Mouse (Mus musculus) forebrain, embryonic 12.5 days (tissue): ENCODE data around the gene Entpd5. TPM values are rescaled to one million over a fixed set of nuclear protein-coding genes. Genes with fewer than 3 reads are reported as not detected.
A peak's percentile ranks its signal among the peaks of the same experiment; 100 is the strongest.

Experiments
- ATAC-seq: fragments of 200-750 bp; cut with Nextera tagmentation; 2 replicates; pipeline ENCODE4 v1.8.0; 2017; ENCODE audit warnings: moderate TSS enrichment; ENCODE audit not compliant: low FRiP score
- H3K27ac ChIP-seq: fragments of 300-500 bp; sonication (generic); 2 replicates; pipeline ENCODE4 v1.5.1; 2016; ENCODE audit warnings: mild to moderate bottlenecking
- H3K27me3 ChIP-seq: fragments of 300-500 bp; sonication (generic); 2 replicates; pipeline ENCODE4 v1.6.1; 2016; ENCODE audit warnings: mild to moderate bottlenecking
- H3K36me3 ChIP-seq: fragments of 300-500 bp; sonication (generic); replicated peaks from 2 replicates; pipeline ENCODE4 v1.6.1; 2016; ENCODE audit warnings: mild to moderate bottlenecking
- H3K4me1 ChIP-seq: fragments of 300-500 bp; sonication (generic); 2 replicates; pipeline ENCODE4 v1.6.1; 2016
- H3K4me2 ChIP-seq: fragments of 300-500 bp; sonication (generic); 2 replicates; pipeline ENCODE4 v1.6.1; 2016; ENCODE audit warnings: mild to moderate bottlenecking, moderate library complexity
- H3K4me3 ChIP-seq: fragments of 300-500 bp; sonication (generic); replicated peaks from 2 replicates; pipeline ENCODE4 v1.5.1; 2016; ENCODE audit warnings: mild to moderate bottlenecking
- H3K9ac ChIP-seq: fragments of 300-500 bp; sonication (generic); 2 replicates; pipeline ENCODE4 v1.6.1; 2016; ENCODE audit warnings: mild to moderate bottlenecking
- H3K9me3 ChIP-seq: fragments of 300-500 bp; sonication (generic); 2 replicates; pipeline ENCODE4 v1.6.1; 2016
- whole genome bisulfite sequencing: fragments of 180-500 bp; shearing (Covaris S2); methylation state at CpG from one replicate; pipeline ENCODE4 v1.1.7; 2016; 5-methylcytosine and 5-hydroxymethylcytosine counted together
- polyA plus RNA-seq: library from polyadenylated mRNA; unstranded; fragments of >200 nt; fragmentation: Nextera tagmentation; extraction: Ambion mirVana; gene quantifications from 2 replicates; pipeline ENCODE4 v1.2.1, GENCODE M21; 2016

The Entpd5 gene
- polyA plus RNA-seq, 1 experiment from 2014 or later = 11.0 TPM

DNA sequence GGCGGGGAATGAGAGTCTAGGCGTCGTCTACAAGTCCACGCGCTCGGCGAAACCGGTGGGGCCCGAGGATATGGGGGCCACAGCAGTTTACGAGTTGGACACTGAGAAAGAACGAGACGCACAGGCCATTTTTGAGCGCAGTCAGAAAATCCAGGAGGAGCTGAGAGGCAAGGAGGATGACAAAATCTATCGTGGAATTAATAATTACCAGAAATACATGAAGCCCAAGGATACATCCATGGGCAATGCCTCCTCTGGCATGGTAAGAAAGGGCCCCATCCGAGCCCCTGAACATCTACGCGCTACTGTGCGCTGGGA, 8.7 kb upstream of the Entpd5 start:
- Histone ChIP-seq H3K9ac (peak overlapping the region; percentile 68), H3K27ac (peak overlapping the region; percentile 63), H3K4me2 (peak overlapping the region; percentile 72), H3K36me3 (no peaks in the 10 kb centered on the region; the same call in 1 of the 2 replicates), H3K27me3 (no peaks in the 10 kb centered on the region), H3K9me3 (no peaks in the 10 kb centered on the region), H3K4me1 (peaks cover 8% of the 10 kb centered on the region; the same call in 1 of the 2 replicates), H3K4me3 (peak overlapping the region; percentile 53)
- ATAC-seq = no peak
- WGBS = 42% methylated on average over 18 of the region's 18 CpGs

DNA sequence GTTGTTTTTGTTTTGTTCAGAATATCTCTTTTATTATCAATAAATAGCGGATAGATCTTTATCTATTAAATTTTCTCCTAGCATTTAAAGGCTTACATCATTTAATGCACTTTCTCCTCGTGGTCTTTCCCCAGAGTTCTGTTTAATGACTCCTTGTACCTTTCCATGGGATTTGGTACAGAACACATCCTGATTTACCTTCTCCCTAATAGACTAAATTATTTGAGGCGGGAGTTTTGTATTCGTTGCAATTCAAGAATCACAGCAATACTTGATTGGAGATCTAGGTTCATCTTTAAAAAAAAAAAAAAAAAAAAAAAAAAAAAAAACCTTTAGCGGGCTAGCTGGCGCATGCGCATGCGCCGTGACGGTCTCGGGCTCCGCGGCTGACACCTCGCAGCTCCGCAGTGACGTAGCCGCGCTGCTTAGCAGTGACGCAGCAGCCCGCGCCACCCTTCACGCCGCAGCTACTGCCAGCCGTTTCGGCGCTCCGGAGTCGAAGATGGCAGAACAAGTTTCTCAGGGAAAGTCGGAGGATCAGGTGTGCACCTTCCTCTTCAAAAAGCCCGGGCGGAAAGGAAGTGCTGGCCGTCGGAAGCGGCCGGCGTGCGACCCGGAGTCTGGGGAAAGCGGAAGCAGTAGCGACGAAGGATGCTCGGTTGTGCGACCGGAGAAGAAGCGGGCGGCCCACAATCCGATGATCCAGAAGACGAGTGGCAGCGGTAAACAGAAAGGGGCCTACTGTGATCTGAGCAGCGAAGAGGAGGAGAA, 8.2 kb upstream of the Entpd5 start, which contains the start of gene Rnf113a2:
Rnf113a2 (plus strand) TSS at position 363 of the 771 bp plus-strand sequence.
- 3% methylated on average over 50 of the region's 50 CpGs for WGBS

DNA sequence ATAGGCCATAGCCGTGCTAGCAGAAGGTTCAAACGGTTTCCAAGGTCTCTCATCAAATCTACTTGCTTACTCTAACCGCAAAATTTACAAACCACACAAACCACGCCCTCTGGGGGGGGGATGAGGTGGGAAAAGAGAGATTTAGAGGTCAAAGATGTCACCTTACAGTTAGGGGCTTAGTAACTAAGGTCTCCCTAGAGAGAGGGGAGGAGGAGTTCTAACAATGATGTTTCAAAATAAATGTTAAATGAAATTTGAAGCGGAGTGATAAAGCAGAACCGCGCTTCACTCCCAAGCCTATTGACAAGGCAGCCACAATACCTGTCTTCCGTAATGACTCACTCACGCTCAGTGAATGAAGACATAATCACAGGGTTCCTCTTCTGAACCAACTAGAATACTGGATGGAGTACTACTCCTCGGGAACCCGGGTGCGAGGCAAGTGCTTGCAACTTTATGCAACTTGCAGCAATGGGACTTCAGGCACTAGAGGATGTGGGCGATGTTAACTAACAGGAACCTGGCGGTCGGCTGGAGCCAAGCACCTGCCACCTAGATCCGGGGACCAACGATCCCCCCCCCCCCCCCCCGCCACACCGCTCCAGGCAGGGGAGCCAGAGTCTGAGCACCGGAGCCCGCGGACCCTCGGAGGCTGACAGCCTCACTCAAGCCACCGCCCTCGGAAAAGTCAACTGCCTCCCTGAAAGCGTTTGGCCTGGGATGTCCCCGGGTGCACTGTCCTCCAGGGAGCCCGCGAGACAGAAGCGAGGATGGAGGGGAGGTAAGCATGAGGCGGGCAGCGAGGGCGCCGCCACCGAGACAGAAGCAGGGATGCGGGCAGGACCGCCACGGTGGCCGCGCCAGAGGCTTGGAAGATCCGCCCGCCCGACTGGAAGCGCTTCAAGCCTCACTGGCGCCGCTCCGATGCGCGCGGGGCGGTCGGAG, 683 bp downstream of the Entpd5 start:
- Histone ChIP-seq H3K4me1 (peaks cover 11% of the 10 kb centered on the region), H3K36me3 (no peaks in the 10 kb centered on the region), H3K4me2 (peak overlapping the region; percentile 95), H3K9ac (peak overlapping the region; percentile 70), H3K4me3 (peak overlapping the region; percentile 60), H3K9me3 (no peaks in the 10 kb centered on the region), H3K27ac (peak overlapping the region; percentile 80), H3K27me3 (no peaks in the 10 kb centered on the region)
- peak; percentile 73 for ATAC-seq
- 1% methylated on average over 45 of the region's 52 CpGs for WGBS

More for the DNA sequence above, 8.2 kb upstream of the Entpd5 start, which contains the start of gene Rnf113a2:
- peak within 1 kb of the TSS; percentile 53 for H3K4me3 ChIP-seq
- peak within 1 kb of the TSS; percentile 68 for H3K9ac ChIP-seq
- H3K27ac ChIP-seq = peak within 1 kb of the TSS; percentile 63
- H3K4me1 ChIP-seq = peaks cover 8% of the 10 kb centered on the region; the same call in 1 of the 2 replicates
- no peaks in the 10 kb centered on the region for H3K27me3 ChIP-seq
- no peaks in the 10 kb centered on the region for H3K9me3 ChIP-seq
- no peaks in the 10 kb centered on the region; the same call in 1 of the 2 replicates for H3K36me3 ChIP-seq
- peak; percentile 90 for ATAC-seq
- H3K4me2 ChIP-seq = peak within 1 kb of the TSS; percentile 72

DNA sequence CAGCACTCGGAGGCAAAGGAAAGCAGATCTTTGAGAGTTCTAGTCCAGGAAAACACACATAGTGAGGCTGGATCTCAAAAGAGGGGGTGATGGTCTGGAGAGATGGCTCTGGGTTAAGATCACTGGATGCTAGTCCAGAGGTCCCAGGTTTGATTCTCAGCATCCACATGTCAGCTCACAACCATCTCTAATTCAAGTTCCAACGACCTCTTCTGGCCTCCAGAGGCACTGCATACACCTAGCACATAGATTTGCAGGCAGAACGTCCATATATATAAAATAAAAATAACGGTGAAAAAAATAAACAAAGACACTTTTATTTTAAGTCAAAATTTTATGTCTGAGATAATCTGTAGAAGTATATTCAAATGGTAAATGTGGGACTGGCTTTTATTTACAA, 1.6 kb downstream of the Entpd5 start:
- peaks cover 11% of the 10 kb centered on the region for H3K4me1 ChIP-seq
- WGBS = 66% methylated on average over 4 of the region's 4 CpGs
- H3K4me3 ChIP-seq = no peak overlapping the region
- H3K27me3 ChIP-seq = no peaks in the 10 kb centered on the region
- H3K27ac ChIP-seq = no peak overlapping the region
- ATAC-seq = no peak
- H3K9me3 ChIP-seq = no peaks in the 10 kb centered on the region
- H3K9ac ChIP-seq = no peak overlapping the region
- H3K36me3 ChIP-seq = no peaks in the 10 kb centered on the region
- no peak overlapping the region for H3K4me2 ChIP-seq

DNA sequence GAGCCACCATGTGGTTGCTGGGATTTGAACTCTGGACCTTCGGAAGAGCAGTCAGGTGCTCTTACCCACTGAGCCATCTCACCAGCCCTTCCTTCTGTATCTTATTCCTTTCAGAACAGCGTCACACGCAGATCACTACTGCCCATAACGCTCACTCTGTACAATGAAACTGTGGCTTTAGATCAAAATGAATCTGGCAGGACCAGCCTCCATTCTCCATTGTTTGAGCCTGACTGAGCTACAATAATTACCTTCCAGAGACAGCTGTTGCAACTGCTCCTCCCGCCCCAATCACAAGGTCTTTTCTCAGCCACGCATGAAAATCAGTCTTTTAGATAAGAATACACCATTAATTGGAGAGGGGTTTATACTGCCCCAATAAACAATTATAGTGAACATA, 4.3 kb downstream of the Entpd5 start:
- no peak overlapping the region for H3K4me3 ChIP-seq
- H3K9ac ChIP-seq = no peak overlapping the region
- H3K4me2 ChIP-seq = no peak overlapping the region
- no peak overlapping the region for H3K27ac ChIP-seq
- peaks cover 10% of the 10 kb centered on the region for H3K4me1 ChIP-seq
- WGBS = 63% methylated on average over 6 of the region's 6 CpGs
- no peak for ATAC-seq
- no peaks in the 10 kb centered on the region for H3K9me3 ChIP-seq
- H3K27me3 ChIP-seq = no peaks in the 10 kb centered on the region
- no peaks in the 10 kb centered on the region for H3K36me3 ChIP-seq

DNA sequence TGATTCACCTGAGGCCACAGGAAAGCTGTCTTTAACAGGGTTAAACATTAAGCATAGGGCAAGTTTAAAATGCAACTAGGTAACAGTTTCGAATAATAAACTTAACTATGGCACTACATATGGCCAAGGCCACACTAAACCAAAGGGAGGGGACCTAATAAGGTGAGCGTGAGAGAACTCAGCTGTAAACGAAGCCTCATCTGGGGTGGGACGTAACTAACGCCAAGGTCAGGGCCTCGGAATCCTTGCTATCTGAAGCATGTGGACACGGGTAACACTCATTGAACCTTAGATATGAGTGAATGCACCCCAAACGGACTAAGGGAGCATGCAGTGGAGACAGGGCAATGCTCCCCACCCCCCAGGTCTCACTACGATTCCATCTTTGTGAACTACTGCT, 5.9 kb downstream of the Entpd5 start:
- no peak overlapping the region for H3K4me2 ChIP-seq
- no peaks in the 10 kb centered on the region for H3K9me3 ChIP-seq
- H3K36me3 ChIP-seq = no peaks in the 10 kb centered on the region
- no peak overlapping the region for H3K4me3 ChIP-seq
- WGBS = 82% methylated on average over 9 of the region's 9 CpGs
- H3K27ac ChIP-seq = no peak overlapping the region
- ATAC-seq = no peak
- H3K4me1 ChIP-seq = peaks cover 4% of the 10 kb centered on the region
- no peak overlapping the region for H3K9ac ChIP-seq
- H3K27me3 ChIP-seq = no peaks in the 10 kb centered on the region

DNA sequence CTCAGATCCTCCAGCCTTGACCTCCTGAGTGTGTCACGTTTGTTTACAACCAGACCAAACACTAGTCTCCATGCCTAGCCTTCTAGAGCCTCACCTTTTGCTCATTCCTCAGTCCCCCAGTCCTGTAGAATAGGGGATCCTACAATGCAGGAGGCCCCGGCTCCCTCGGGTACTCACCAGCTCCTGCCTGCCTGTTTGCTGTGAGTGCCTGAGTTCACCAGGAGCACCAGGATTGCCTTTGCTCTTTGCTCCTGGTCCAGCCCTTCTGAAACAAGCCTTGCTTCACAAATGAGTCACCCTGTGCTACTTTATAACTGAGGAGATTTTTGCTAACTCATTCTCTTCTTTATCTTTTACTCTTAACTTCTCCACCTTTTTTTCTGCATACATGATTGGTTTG, 8.2 kb downstream of the Entpd5 start:
- H3K4me1 ChIP-seq = no peaks in the 10 kb centered on the region
- H3K9me3 ChIP-seq = no peaks in the 10 kb centered on the region
- H3K4me3 ChIP-seq = no peak overlapping the region
- H3K9ac ChIP-seq = no peak overlapping the region
- no peak overlapping the region for H3K4me2 ChIP-seq
- H3K27ac ChIP-seq = no peak overlapping the region
- no peaks in the 10 kb centered on the region for H3K36me3 ChIP-seq
- no peaks in the 10 kb centered on the region for H3K27me3 ChIP-seq
- no peak for ATAC-seq
- 82% methylated on average over 3 of the region's 3 CpGs for WGBS

DNA sequence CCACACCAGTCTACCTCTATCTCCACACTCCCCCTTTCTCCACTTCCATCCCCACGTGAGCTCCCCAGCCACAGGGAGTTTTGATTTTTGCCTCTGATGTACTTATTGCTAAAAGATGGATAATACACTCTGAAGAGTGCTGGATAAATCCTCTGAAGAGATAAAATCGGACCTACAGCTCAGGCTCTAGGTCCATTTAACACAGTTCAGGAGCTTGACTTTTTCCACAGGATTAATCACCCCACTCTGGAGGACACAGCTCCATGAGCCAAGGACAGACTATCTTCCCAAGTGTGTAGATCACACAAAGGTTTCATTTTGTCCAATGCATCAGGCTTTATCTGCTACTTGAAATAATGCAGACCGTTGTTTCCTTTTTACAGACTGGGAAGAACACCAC, 8.8 kb downstream of the Entpd5 start:
- Histone ChIP-seq H3K4me3 (no peak overlapping the region), H3K36me3 (no peaks in the 10 kb centered on the region), H3K27ac (no peak overlapping the region), H3K4me1 (no peaks in the 10 kb centered on the region), H3K27me3 (no peaks in the 10 kb centered on the region), H3K9ac (no peak overlapping the region), H3K4me2 (no peak overlapping the region), H3K9me3 (no peaks in the 10 kb centered on the region)
- ATAC-seq = no peak
- WGBS = 82% methylated on average over 3 of the region's 3 CpGs

DNA sequence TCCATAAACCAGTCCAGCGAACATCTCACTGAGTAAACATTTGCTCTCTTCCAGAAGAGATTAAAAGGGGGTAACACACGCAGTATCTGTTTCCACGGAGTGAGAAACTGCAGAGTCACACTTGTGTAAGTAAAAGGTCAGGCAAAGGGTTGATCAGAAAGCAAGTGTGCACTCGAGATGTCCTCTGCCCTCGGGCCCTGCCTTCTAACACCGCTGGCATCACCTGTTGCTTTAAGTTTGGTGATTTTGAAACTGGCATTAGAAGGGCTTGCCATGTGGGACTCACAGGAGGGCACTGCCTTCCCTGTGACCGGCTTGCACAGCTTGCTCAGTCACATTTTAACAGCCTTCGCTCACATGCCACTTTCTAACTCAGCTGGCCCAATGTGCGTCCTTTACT, 9.2 kb downstream of the Entpd5 start:
- no peaks in the 10 kb centered on the region for H3K9me3 ChIP-seq
- no peak overlapping the region for H3K27ac ChIP-seq
- no peaks in the 10 kb centered on the region for H3K36me3 ChIP-seq
- no peaks in the 10 kb centered on the region for H3K4me1 ChIP-seq
- 90% methylated on average over 9 of the region's 9 CpGs for WGBS
- H3K27me3 ChIP-seq = no peaks in the 10 kb centered on the region
- H3K9ac ChIP-seq = no peak overlapping the region
- ATAC-seq = no peak
- H3K4me3 ChIP-seq = no peak overlapping the region
- no peak overlapping the region for H3K4me2 ChIP-seq

DNA sequence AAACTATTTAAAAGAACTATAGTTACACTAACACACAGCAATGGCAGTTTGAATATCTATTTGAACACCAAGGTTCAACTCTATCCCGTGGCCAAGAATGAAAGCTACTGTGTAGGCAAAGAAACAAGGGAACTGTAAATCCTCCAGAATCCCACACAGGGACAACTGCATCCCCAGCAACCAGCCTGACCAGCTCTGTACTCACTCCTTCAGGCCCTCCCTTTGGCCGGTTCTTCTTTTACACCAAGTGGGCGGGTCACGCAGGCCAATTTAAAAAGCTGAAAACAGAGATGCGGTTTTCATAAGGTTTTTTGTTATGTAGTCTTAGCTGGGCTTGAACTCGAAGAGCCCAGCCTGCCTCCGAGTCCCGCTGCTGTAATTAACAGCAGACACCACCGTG, 9.7 kb downstream of the Entpd5 start:
- Histone ChIP-seq H3K4me3 (no peak overlapping the region), H3K4me1 (no peaks in the 10 kb centered on the region), H3K27me3 (no peaks in the 10 kb centered on the region), H3K4me2 (no peak overlapping the region), H3K9ac (no peak overlapping the region), H3K27ac (no peak overlapping the region), H3K36me3 (no peaks in the 10 kb centered on the region), H3K9me3 (no peaks in the 10 kb centered on the region)
- WGBS = 82% methylated on average over 9 of the region's 9 CpGs
- ATAC-seq = no peak

DNA sequence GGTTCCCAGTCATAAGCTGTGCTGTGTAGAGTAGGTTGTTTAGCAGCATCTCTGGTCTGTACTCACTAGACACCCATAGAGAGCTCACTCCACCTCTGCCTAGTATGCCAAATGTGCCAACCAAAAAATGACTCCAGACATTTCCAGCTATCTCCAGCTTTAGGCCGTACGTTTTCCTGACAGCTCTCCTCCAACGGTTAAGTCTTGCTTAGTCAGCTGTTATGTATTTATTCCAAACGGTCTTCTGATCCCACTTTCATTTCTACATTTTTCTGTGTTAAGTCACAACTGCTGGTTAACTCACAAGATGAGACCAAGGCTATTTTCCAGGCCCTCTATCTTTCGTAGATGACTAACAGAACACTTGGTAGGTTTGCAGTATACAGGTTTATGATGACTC, 10.2 kb downstream of the Entpd5 start:
- no peaks in the 10 kb centered on the region for H3K36me3 ChIP-seq
- no peaks in the 10 kb centered on the region for H3K27me3 ChIP-seq
- H3K4me1 ChIP-seq = no peaks in the 10 kb centered on the region
- no peak overlapping the region for H3K4me2 ChIP-seq
- H3K4me3 ChIP-seq = no peak overlapping the region
- H3K27ac ChIP-seq = no peak overlapping the region
- H3K9ac ChIP-seq = no peak overlapping the region
- H3K9me3 ChIP-seq = no peaks in the 10 kb centered on the region
- ATAC-seq = no peak
- 89% methylated on average over 5 of the region's 5 CpGs for WGBS

DNA sequence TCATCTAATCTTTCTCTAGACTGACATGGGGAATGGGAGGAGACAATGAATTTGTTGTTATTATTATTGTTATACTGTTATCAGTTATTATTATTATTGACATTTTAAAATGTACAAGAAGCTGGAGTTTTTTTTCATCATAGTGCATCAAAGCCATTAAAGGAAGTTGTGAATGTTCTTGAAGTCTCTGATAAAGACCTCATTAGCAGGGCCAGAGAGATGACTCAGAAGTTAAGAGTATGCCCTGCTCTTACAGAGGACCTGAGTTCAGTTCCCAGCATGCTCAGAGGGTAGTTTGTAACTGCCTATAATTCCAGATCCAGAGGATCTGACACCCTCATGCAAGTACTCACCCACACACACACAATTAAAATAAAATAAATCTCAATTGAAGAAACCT, 11.1 kb downstream of the Entpd5 start:
- Histone ChIP-seq H3K9me3 (no peaks in the 10 kb centered on the region), H3K27me3 (no peaks in the 10 kb centered on the region), H3K4me2 (no peak overlapping the region), H3K27ac (no peak overlapping the region), H3K4me3 (no peak overlapping the region), H3K9ac (no peak overlapping the region), H3K4me1 (no peaks in the 10 kb centered on the region), H3K36me3 (no peaks in the 10 kb centered on the region)
- ATAC-seq = no peak
